ENCODE assay signal across 8 mouse cellular contexts in the genomic region with DNA sequence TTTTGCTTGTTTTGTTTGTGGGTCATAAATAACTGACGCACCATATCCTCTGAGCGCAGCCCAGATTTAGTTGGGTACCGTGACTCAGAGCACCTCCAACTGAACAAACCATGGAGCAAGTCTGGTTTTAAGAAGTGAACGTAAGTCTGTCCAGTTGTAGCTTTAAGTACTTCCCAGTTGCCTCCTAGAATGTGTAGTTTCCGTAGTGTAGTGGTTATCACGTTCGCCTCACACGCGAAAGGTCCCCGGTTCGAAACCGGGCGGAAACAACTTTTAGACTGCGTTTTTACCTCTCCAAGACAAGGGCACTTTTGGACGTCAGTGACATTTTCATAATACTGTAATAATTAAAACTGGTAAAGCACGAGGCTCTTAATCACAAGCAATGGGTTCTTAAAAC. TPM values are rescaled to one million over a fixed set of nuclear protein-coding genes. Genes with fewer than 3 reads are reported as not detected.
DNase-seq lines count a peak whose midpoint lies in the region; ATAC-seq lines count a peak whose summit lies in the region.

No protein-coding gene starts in this region.

- no peaks in the 10 kb centered on the region for H3K27me3 ChIP-seq in forebrain, embryonic 10.5 days (ENCODE audit: poor library complexity, severe bottlenecking)
- H3K27me3 ChIP-seq in heart, embryonic 15.5 days: no peaks in the 10 kb centered on the region
- no peaks in the 10 kb centered on the region for H3K27me3 ChIP-seq in liver, embryonic 12.5 days (replicated peaks)
- H3K27me3 ChIP-seq in stomach, embryonic 15.5 days (replicated peaks): no peaks in the 10 kb centered on the region

- 0 out of 2 replicates have a peak overlapping the region, but pooled peaks have one; percentile 95 for H3K27ac ChIP-seq in forebrain, embryonic 10.5 days
- H3K27ac ChIP-seq in heart, embryonic 15.5 days: peak overlapping the region; percentile 99
- H3K27ac ChIP-seq in liver, embryonic 12.5 days: peak overlapping the region; percentile 96
- peak overlapping the region; percentile 99; the same call in 1 of the 2 replicates for H3K27ac ChIP-seq in stomach, embryonic 15.5 days

- peak overlapping the region; percentile 81 for H3K4me2 ChIP-seq in heart, embryonic 15.5 days
- H3K4me2 ChIP-seq in liver, embryonic 12.5 days: peak overlapping the region; percentile 86
- H3K4me2 ChIP-seq in stomach, embryonic 15.5 days: peak overlapping the region; percentile 56

- peak; percentile 37 for ATAC-seq in CD4-positive, CD25-positive, alpha-beta regulatory T cell, adult 4 months
- ATAC-seq in heart, embryonic 15.5 days (replicated peaks; ENCODE audit: insufficient number of reproducible peaks, insufficient read depth, low FRiP score, low read depth): no peak
- ATAC-seq in liver, embryonic 12.5 days: no peak
- 0 out of 2 replicates have a peak, but pooled peaks have one; percentile 6 for ATAC-seq in stomach, embryonic 15.5 days (ENCODE audit: insufficient read depth, low FRiP score, low read depth)

- whole genome bisulfite sequencing in forebrain, embryonic 10.5 days: 1% methylated on average over 16 of the region's 16 CpGs
- under 1% methylated on average over 16 of the region's 16 CpGs for WGBS in heart, embryonic 15.5 days
- under 1% methylated on average over 16 of the region's 16 CpGs for WGBS in liver, embryonic 12.5 days (ENCODE audit: insufficient replicate concordance)
- under 1% methylated on average over 16 of the region's 16 CpGs for WGBS in stomach, embryonic 15.5 days

- H3K4me1 ChIP-seq in forebrain, embryonic 10.5 days: peaks cover 28% of the 10 kb centered on the region
- peaks cover 26% of the 10 kb centered on the region for H3K4me1 ChIP-seq in heart, embryonic 15.5 days (replicated peaks)
- H3K4me1 ChIP-seq in liver, embryonic 12.5 days: peaks cover 59% of the 10 kb centered on the region
- peaks cover 19% of the 10 kb centered on the region for H3K4me1 ChIP-seq in stomach, embryonic 15.5 days

- H3K4me3 ChIP-seq in forebrain, embryonic 10.5 days: peak overlapping the region; percentile 90
- peak overlapping the region; percentile 89 for H3K4me3 ChIP-seq in heart, embryonic 15.5 days
- peak overlapping the region; percentile 90 for H3K4me3 ChIP-seq in liver, embryonic 12.5 days
- peak overlapping the region; percentile 89 for H3K4me3 ChIP-seq in stomach, embryonic 15.5 days (replicated peaks)

- H3K36me3 ChIP-seq in forebrain, embryonic 10.5 days (replicated peaks): peaks cover 18% of the 10 kb centered on the region
- peaks cover 10% of the 10 kb centered on the region; the same call in 1 of the 2 replicates for H3K36me3 ChIP-seq in heart, embryonic 15.5 days
- H3K36me3 ChIP-seq in liver, embryonic 12.5 days: peaks cover 21% of the 10 kb centered on the region
- H3K36me3 ChIP-seq in stomach, embryonic 15.5 days: no peaks in the 10 kb centered on the region

- DNase-seq in c-Kit-negative CD71-positive TER-119-positive erythroid progenitor cells, embryonic 14.5 days (ENCODE audit: low read depth, low spot score): peak; percentile 97
- peak; percentile 83 for DNase-seq in forebrain, embryonic 10.5 days (ENCODE audit: extremely low spot score, low spot score)
- peak; percentile 91 for DNase-seq in kidney, postnatal 14 days
- peak; percentile 88 to 89 for DNase-seq in natural killer cell, adult 2 months (ENCODE audit: low spot score in 2 of 2)

- H3K9me3 ChIP-seq in forebrain, embryonic 10.5 days: no peaks in the 10 kb centered on the region
- no peaks in the 10 kb centered on the region for H3K9me3 ChIP-seq in heart, embryonic 15.5 days (replicated peaks)
- no peaks in the 10 kb centered on the region for H3K9me3 ChIP-seq in liver, embryonic 12.5 days (replicated peaks)
- H3K9me3 ChIP-seq in stomach, embryonic 15.5 days: no peaks in the 10 kb centered on the region

- peak overlapping the region; percentile 92 for H3K9ac ChIP-seq in heart, embryonic 15.5 days
- peak overlapping the region; percentile 90 for H3K9ac ChIP-seq in liver, embryonic 12.5 days
- peak overlapping the region; percentile 86; the same call in 1 of the 2 replicates for H3K9ac ChIP-seq in stomach, embryonic 15.5 days

RNA-seq across cellular contexts. Expression of a gene that starts 1.2 kb away (rescaled TPM):
- polyA plus RNA-seq in CD4-positive, CD25-positive, alpha-beta regulatory T cell, adult 4 months (2017; shearing (Covaris generic)): 1 to 10 TPM; 2.0 to 3.7 TPM
- polyA plus RNA-seq in forebrain, embryonic 10.5 days (2016; fragmentation: Nextera tagmentation; extraction: Ambion mirVana): 4.0 and 4.6 TPM in 2 replicates
- 4.3 TPM in 2 replicates for polyA plus RNA-seq in heart, embryonic 15.5 days (2015; fragmentation: Nextera tagmentation; extraction: Ambion mirVana)
- 2.1 and 2.3 TPM in 2 replicates for polyA plus RNA-seq in liver, embryonic 12.5 days (2016; fragmentation: Nextera tagmentation; extraction: Ambion mirVana)
- 5.0 and 6.7 TPM in 2 replicates for polyA plus RNA-seq in stomach, embryonic 15.5 days (2015; fragmentation: Nextera tagmentation; extraction: Ambion mirVana)

RNA-seq across cellular contexts. Expression of a gene that starts 7.6 kb away (rescaled TPM):
- 1 to 10 TPM in 1 of 2 experiments, under 1 TPM in 1; 0.77 to 2.1 TPM for polyA plus RNA-seq in CD4-positive, CD25-positive, alpha-beta regulatory T cell, adult 4 months (2017; shearing (Covaris generic))
- 0.07 and 0.31 TPM in 2 replicates for polyA plus RNA-seq in forebrain, embryonic 10.5 days (2016; fragmentation: Nextera tagmentation; extraction: Ambion mirVana)
- polyA plus RNA-seq in heart, embryonic 15.5 days (2015; fragmentation: Nextera tagmentation; extraction: Ambion mirVana): 0.75 and 0.84 TPM in 2 replicates
- not detected in 2 replicates for polyA plus RNA-seq in liver, embryonic 12.5 days (2016; fragmentation: Nextera tagmentation; extraction: Ambion mirVana)
- 2.3 and 2.5 TPM in 2 replicates for polyA plus RNA-seq in stomach, embryonic 15.5 days (2015; fragmentation: Nextera tagmentation; extraction: Ambion mirVana)

RNA-seq across cellular contexts. Expression of a gene that starts 8.1 kb away (rescaled TPM):
- 1 to 10 TPM in 1 of 2 experiments, under 1 TPM in 1; 0.92 to 4.1 TPM for polyA plus RNA-seq in CD4-positive, CD25-positive, alpha-beta regulatory T cell, adult 4 months (2017; shearing (Covaris generic))
- 2.3 and 4.3 TPM in 2 replicates for polyA plus RNA-seq in forebrain, embryonic 10.5 days (2016; fragmentation: Nextera tagmentation; extraction: Ambion mirVana)
- 3.2 and 3.7 TPM in 2 replicates for polyA plus RNA-seq in heart, embryonic 15.5 days (2015; fragmentation: Nextera tagmentation; extraction: Ambion mirVana)
- polyA plus RNA-seq in liver, embryonic 12.5 days (2016; fragmentation: Nextera tagmentation; extraction: Ambion mirVana): 4.1 and 5.0 TPM in 2 replicates
- 10.3 and 16.4 TPM in 2 replicates for polyA plus RNA-seq in stomach, embryonic 15.5 days (2015; fragmentation: Nextera tagmentation; extraction: Ambion mirVana)

RNA-seq across cellular contexts. Expression of a gene that starts 18.2 kb away (rescaled TPM):
- 1,000 to 10,000 TPM; 1,099 to 1,661 TPM for polyA plus RNA-seq in CD4-positive, CD25-positive, alpha-beta regulatory T cell, adult 4 months (2017; shearing (Covaris generic))
- 850 and 861 TPM in 2 replicates for polyA plus RNA-seq in forebrain, embryonic 10.5 days (2016; fragmentation: Nextera tagmentation; extraction: Ambion mirVana)
- 338 and 387 TPM in 2 replicates for polyA plus RNA-seq in heart, embryonic 15.5 days (2015; fragmentation: Nextera tagmentation; extraction: Ambion mirVana)
- 735 and 768 TPM in 2 replicates for polyA plus RNA-seq in liver, embryonic 12.5 days (2016; fragmentation: Nextera tagmentation; extraction: Ambion mirVana)
- polyA plus RNA-seq in stomach, embryonic 15.5 days (2015; fragmentation: Nextera tagmentation; extraction: Ambion mirVana): 732 and 736 TPM in 2 replicates

RNA-seq across cellular contexts. Expression of a gene that starts 53.1 kb away (rescaled TPM):
- polyA plus RNA-seq in CD4-positive, CD25-positive, alpha-beta regulatory T cell, adult 4 months (2017; shearing (Covaris generic)): 100 to 1,000 TPM; 189 to 229 TPM
- 1.2 and 1.6 TPM in 2 replicates for polyA plus RNA-seq in forebrain, embryonic 10.5 days (2016; fragmentation: Nextera tagmentation; extraction: Ambion mirVana)
- 8.9 and 13.6 TPM in 2 replicates for polyA plus RNA-seq in heart, embryonic 15.5 days (2015; fragmentation: Nextera tagmentation; extraction: Ambion mirVana)
- 16.3 and 16.5 TPM in 2 replicates for polyA plus RNA-seq in liver, embryonic 12.5 days (2016; fragmentation: Nextera tagmentation; extraction: Ambion mirVana)
- polyA plus RNA-seq in stomach, embryonic 15.5 days (2015; fragmentation: Nextera tagmentation; extraction: Ambion mirVana): 12.8 and 14.3 TPM in 2 replicates

Comparison
In these comparisons a context has a peak if more than half of its experiments do, and no peak if none do; other contexts are left out.
1. ATAC-seq: peak in CD4-positive, CD25-positive, alpha-beta regulatory T cell, adult 4 months (single experiment) and stomach, embryonic 15.5 days (single experiment); none in heart, embryonic 15.5 days (single experiment) and liver, embryonic 12.5 days (single experiment).
2. Peak in every context shown above with its lines, with median percentiles within 50 percentile points of each other: DNase-seq, H3K27ac ChIP-seq, H3K4me3 ChIP-seq, H3K4me2 ChIP-seq and H3K9ac ChIP-seq.